Mouse (Mus musculus) forebrain, embryonic 14.5 days (tissue): ENCODE results near the gene Cyp2f2. TPM values are rescaled to one million over a fixed set of nuclear protein-coding genes. Genes with fewer than 3 reads are reported as not detected.

Experiments
- ATAC-seq: fragments of 200-750 bp; cut with Nextera tagmentation; 2 replicates; pipeline ENCODE4 v1.8.0; 2017; ENCODE audit warnings: mild to moderate bottlenecking, moderate library complexity
- DNase-seq: peaks from one replicate; pipeline ENCODE4 v3.0.0-alpha.2; 2015; ENCODE audit warnings: low spot score
- H3K27ac ChIP-seq: fragments of 300-500 bp; sonication (generic); 2 replicates; pipeline ENCODE4 v1.5.1; 2014; ENCODE audit warnings: low read depth, mild to moderate bottlenecking, control low read depth, low read length, moderate library complexity
- H3K27me3 ChIP-seq: fragments of 300-500 bp; sonication (generic); replicated peaks from 2 replicates; pipeline ENCODE4 v1.6.1; 2014; ENCODE audit warnings: low read length, control low read depth, mixed read lengths; ENCODE audit not compliant: control insufficient read depth, insufficient read depth
- H3K36me3 ChIP-seq: fragments of 300-500 bp; sonication (generic); 2 replicates; pipeline ENCODE4 v1.6.1; 2014; ENCODE audit warnings: low read length, control low read depth; ENCODE audit not compliant: control insufficient read depth, insufficient read depth
- H3K4me1 ChIP-seq: fragments of 300-500 bp; sonication (generic); 2 replicates; pipeline ENCODE4 v1.6.1; 2014; ENCODE audit warnings: antibody characterized with exemption, low read length, control low read depth; ENCODE audit not compliant: control insufficient read depth, insufficient read depth
- H3K4me2 ChIP-seq: fragments of 300-500 bp; sonication (generic); 2 replicates; pipeline ENCODE4 v1.6.1; 2014; ENCODE audit warnings: mild to moderate bottlenecking, control low read depth, low read length
- H3K4me3 ChIP-seq: fragments of 300-500 bp; sonication (generic); 2 replicates; pipeline ENCODE4 v1.5.1; 2014; ENCODE audit warnings: low read depth, low read length, control low read depth
- H3K9ac ChIP-seq: fragments of 300-500 bp; sonication (generic); 2 replicates; pipeline ENCODE4 v1.6.1; 2014; ENCODE audit warnings: mild to moderate bottlenecking, low read length, control low read depth, moderate library complexity
- H3K9me3 ChIP-seq: fragments of 300-500 bp; sonication (generic); replicated peaks from 2 replicates; pipeline ENCODE4 v1.6.1; 2016; ENCODE audit warnings: low read length, control low read depth, mixed read lengths; ENCODE audit not compliant: control insufficient read depth
- WGBS: fragments of 180-500 bp; shearing (Covaris S2); extraction: QIAGEN DNeasy Blood & Tissue Kit; methylation state at CpG from one replicate; pipeline ENCODE4 v1.1.7; 2014; 5-methylcytosine and 5-hydroxymethylcytosine counted together
- microRNA-seq: library from miRNA; unstranded; fragments of <30 nt; microRNA quantifications from one replicate; pipeline ENCODE4, GENCODE M21; 2016
- polyA plus RNA-seq: library from polyadenylated mRNA; unstranded; fragments of >200 nt; fragmentation: Nextera tagmentation; extraction: Ambion mirVana; gene quantifications from 2 replicates; pipeline ENCODE4 v1.2.1, GENCODE M21; 2014

Cyp2f2 gene
- polyA plus RNA-seq, 1 experiment from 2014 or later = not detected

DNA sequence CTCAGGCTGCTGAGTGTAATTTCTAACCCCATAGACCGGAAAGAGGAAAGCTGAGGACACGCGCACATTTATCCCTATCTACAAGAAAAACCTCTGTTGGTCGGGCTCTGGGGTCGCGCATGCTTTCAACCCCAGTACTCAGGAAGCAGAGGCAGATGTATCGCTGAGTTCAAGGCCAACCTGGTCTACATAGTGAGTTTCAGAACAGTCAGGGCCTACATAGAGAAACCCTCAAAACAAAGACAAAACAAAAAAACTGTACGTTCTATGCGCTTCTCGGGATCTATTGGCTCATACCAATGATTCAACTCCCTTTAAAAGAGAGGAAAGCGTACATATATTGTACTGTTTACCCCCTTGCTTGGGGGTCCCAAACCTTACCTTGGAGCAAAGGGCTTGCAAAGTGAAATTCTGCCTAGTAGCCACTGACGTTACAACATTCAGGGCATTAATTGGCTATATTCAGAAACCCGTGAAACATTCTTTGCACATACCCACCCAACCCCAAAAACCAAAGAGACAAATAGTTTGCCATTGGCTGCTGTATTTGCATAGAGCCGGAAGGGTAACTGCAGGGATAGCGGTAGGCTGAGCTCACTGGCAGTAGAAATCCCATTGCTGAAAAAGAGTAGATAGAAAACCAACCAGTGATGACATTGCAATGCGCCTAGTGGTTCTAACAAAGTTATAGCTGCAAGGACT is 59.7 kb downstream of the Cyp2f2 start:
- WGBS = 46% methylated on average over 16 of the region's 16 CpGs
- DNase-seq (no peak), ATAC-seq (no peak)
- H3K4me3 ChIP-seq = peak overlapping the region; percentile 61
- H3K9me3 ChIP-seq = no peaks in the 10 kb centered on the region
- peaks cover 4% of the 10 kb centered on the region; the same call in 1 of the 2 replicates for H3K4me1 ChIP-seq
- H3K36me3 ChIP-seq = peaks cover 15% of the 10 kb centered on the region
- peak overlapping the region; percentile 46 for H3K4me2 ChIP-seq
- H3K9ac ChIP-seq = peak overlapping the region; percentile 40
- H3K27me3 ChIP-seq = no peaks in the 10 kb centered on the region
- peak overlapping the region; percentile 65 for H3K27ac ChIP-seq

DNA sequence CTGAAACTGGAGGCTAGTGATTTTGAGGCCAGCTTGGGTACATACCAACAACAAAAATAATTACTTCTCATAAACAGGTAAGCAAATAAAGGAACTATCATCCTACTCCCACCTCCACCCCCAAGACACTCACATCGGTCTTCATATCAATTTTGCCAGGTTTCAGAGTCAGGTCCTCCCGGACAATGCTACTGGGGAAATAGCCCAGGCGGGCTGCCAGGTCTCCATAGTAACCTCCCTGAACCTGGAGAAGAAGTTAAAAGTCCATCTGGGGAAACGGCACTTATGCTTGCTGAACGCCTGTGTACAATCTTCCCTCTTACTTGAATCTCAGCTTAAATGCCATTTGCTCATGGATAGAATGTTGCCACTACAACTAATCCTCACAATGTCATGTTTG is 60.3 kb downstream of the Cyp2f2 start:
- DNase-seq (no peak), ATAC-seq (no peak)
- Histone ChIP-seq H3K4me2 (no peak overlapping the region), H3K27ac (peak overlapping the region; percentile 9; the same call in 1 of the 2 replicates), H3K4me3 (no peak overlapping the region), H3K27me3 (no peaks in the 10 kb centered on the region), H3K4me1 (peaks cover 4% of the 10 kb centered on the region; the same call in 1 of the 2 replicates), H3K9me3 (no peaks in the 10 kb centered on the region), H3K9ac (no peak overlapping the region), H3K36me3 (peaks cover 17% of the 10 kb centered on the region)
- 47% methylated on average over 5 of the region's 5 CpGs for WGBS

DNA sequence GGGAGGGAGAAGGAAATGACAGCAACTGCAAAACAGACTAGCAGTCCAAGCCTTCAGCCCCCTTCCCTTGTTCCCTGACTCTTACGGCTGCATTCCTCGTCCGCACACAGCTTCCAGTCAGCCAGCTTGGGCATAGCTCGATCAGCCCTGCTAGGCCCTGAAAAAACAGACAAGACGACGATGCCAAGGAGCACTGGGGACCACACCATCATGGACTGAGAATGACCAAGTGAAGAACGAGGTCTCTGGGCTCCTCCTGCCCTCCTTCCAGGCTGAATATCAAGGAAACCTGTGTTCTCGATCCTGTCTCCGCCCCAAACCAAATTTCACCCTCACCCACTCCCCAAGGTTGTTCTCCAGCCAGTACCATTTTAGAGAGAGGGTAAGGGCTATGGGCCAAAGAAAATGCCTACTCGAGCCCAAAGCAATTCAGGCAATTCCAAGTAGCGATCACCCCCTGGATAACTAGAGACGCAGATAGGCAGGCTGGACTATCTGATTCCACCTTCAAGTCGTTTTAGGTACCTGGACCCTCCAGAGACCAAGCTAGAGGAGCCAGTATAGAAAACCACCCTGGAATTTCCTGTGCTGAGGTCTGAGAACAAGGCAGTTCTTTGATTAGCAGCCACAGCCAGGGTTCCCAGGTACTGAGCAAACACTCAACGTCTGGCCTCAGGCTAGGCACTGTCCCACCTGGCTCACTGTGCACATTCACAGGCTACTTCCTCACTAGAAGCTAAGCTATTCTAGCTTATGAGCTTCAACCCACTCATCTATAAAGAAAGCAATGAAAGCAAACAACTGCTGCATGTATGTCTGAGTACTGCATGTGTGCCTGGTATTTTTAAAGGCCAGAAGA is 61.4 kb downstream of the Cyp2f2 start, which contains the start of the genes Gm21983 and Mia:
Gm21983 (minus strand) TSS at position 250 of the 859 bp plus-strand sequence.
Mia (minus strand) TSS at position 321 of the 859 bp plus-strand sequence.
- Histone ChIP-seq H3K4me3 (no peak within 1 kb of the TSS), H3K4me1 (peaks cover 4% of the 10 kb centered on the region; the same call in 1 of the 2 replicates), H3K36me3 (peaks cover 27% of the 10 kb centered on the region), H3K9ac (no peak within 1 kb of the TSS), H3K4me2 (no peak within 1 kb of the TSS), H3K27me3 (no peaks in the 10 kb centered on the region), H3K9me3 (no peaks in the 10 kb centered on the region), H3K27ac (peak within 1 kb of the TSS; percentile 9; the same call in 1 of the 2 replicates)
- ATAC-seq (no peak), DNase-seq (no peak)
- 68% methylated on average over 14 of the region's 14 CpGs for WGBS

DNA sequence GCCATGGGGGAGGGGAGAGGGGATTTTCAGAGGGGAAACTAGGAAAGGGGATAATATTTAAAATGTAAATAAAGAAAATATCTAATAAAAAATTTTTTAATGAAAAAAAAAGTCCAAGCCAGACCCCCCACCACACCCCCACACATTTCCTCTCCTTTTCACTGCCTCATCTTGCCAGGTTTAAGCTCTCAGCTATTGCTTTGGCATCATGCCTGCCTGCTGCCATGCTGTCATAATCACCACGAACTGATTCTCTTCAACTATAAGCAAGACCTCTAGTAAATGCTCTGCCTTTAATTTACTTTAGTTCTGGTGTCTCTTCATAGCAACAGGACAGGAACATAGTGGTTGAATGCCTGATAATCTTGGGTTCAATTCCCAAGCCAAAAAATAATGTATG is 62.8 kb downstream of the Cyp2f2 start:
- WGBS = 51% methylated on average over 1 of the region's 1 CpGs
- H3K36me3 ChIP-seq = peaks cover 41% of the 10 kb centered on the region

More for the DNA sequence above, 62.8 kb downstream of the Cyp2f2 start:
- Histone ChIP-seq H3K4me1 (peaks cover 4% of the 10 kb centered on the region; the same call in 1 of the 2 replicates), H3K4me2 (no peak overlapping the region), H3K4me3 (no peak overlapping the region), H3K27ac (no peak overlapping the region), H3K27me3 (no peaks in the 10 kb centered on the region), H3K9me3 (no peaks in the 10 kb centered on the region), H3K9ac (no peak overlapping the region)
- ATAC-seq (no peak), DNase-seq (peak; percentile 28)

Small RNA genes lying within 50 kb of the gene (microRNA-seq; reads per million reads assigned to microRNA genes)
- gene Mir3101 = not detected

Other genes starting within 250 kb of the Cyp2f2 start
- gene Cyp2a22, start 180.5 kb upstream of the Cyp2f2 start, polyA plus RNA-seq = not detected in 2 replicates
- not detected in 2 replicates for gene Cyp2a12, start 90.8 kb upstream of the Cyp2f2 start, polyA plus RNA-seq
- gene Cyp2t4, start 33.8 kb downstream of the Cyp2f2 start, polyA plus RNA-seq = 0.28 TPM in 1 of 2 replicates, not detected in the other
- 42.2 and 54.2 TPM in 2 replicates for gene Egln2, start 46.9 kb downstream of the Cyp2f2 start, polyA plus RNA-seq
- gene Rab4b, start 59.0 kb downstream of the Cyp2f2 start, polyA plus RNA-seq = 69.8 and 75.8 TPM in 2 replicates
- not detected in 2 replicates for gene Gm21983, start 61.2 kb downstream of the Cyp2f2 start, polyA plus RNA-seq
- gene Mia, start 61.2 kb downstream of the Cyp2f2 start, polyA plus RNA-seq = 11.9 and 15.6 TPM in 2 replicates
- gene BC024978, start 75.9 kb downstream of the Cyp2f2 start, polyA plus RNA-seq = 2.8 and 3.2 TPM in 2 replicates
- gene Snrpa, start 76.4 kb downstream of the Cyp2f2 start, polyA plus RNA-seq = 264 and 273 TPM in 2 replicates
- 4.4 and 6.5 TPM in 2 replicates for gene Itpkc, start 108.8 kb downstream of the Cyp2f2 start, polyA plus RNA-seq
- 21.1 and 22.9 TPM in 2 replicates for gene Coq8b, start 113.1 kb downstream of the Cyp2f2 start, polyA plus RNA-seq
- gene Numbl, start 138.5 kb downstream of the Cyp2f2 start, polyA plus RNA-seq = 22.9 and 28.6 TPM in 2 replicates
- 8.0 and 11.0 TPM in 2 replicates for gene Ltbp4, start 217.8 kb downstream of the Cyp2f2 start, polyA plus RNA-seq
- 52.4 and 66.4 TPM in 2 replicates for gene Shkbp1, start 236.1 kb downstream of the Cyp2f2 start, polyA plus RNA-seq
- gene Gm20479, start 237.5 kb downstream of the Cyp2f2 start, polyA plus RNA-seq = 0.38 TPM in 1 of 2 replicates, not detected in the other